Mouse (Mus musculus): ENCODE measurements around the gene Slc13a4.

DNA sequence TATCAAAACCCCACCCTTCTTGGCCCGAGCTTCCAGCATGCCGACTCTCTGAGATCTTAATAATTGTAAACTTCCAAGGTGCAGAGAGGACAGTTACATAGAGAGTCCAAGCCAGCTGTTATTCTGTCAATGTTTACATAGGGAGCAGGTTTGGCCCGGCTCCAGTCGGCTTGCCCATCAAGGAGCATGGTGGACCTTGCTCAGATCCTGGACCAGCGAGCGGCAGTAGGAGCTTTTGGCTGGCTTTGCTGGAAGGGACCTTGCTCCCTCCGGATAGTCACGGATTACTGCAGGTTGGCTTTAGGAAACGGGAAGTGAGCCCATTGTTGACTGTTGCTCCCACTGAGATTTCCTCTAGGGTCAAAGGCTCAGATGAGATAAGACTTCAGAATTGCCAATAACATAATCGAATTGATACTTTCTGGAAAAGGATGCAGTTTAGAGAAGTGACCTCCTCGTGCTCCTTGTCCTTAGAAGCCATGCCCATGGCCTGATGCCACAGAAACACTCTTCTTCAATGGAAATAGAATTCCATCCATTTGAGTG lies 4.5 kb downstream of the Slc13a4 start:
- TF ChIP-seq CTCF (IDR thresholded peaks at IDR 0.05; ENCODE audit: extremely low read depth, insufficient read length, insufficient replicate concordance, low read depth, low read length): no peak
- no peak for TF ChIP-seq POLR2A (IDR thresholded peaks at IDR 0.05; ENCODE audit: low read depth, low read length)

Measured in small intestine, adult 2 months (tissue).